Mouse (Mus musculus) mesoderm, embryonic 11.5 days (tissue): ENCODE results near the gene Tcp11.

Experiments used
- DNase-seq: peaks from one replicate; pipeline ENCODE4 v3.0.0-alpha.2; 2012; ENCODE audit warnings: low read depth, low spot score

Gene Tcp11

DNA sequence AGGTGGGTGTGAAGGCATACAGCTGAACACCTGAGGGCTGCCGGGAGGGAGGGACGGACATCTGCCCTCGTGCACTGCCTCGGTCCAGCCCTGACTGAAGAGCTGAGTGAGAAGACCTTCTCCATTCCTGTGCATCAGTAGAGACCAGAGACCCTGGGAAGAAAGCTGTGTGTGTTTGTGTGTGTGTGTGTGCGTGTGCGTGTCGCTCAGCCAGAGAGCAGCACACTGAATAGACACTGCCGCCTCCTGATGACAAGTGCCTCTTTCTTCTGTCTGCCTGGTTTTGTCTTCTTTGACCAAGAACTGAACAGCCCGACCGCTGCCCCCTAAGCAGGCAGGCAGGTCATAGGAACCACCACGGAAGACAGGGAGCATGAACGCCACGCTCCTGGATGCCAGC lies 39.1 kb downstream of the Tcp11 start:
- DNase-seq, result no peak

DNA sequence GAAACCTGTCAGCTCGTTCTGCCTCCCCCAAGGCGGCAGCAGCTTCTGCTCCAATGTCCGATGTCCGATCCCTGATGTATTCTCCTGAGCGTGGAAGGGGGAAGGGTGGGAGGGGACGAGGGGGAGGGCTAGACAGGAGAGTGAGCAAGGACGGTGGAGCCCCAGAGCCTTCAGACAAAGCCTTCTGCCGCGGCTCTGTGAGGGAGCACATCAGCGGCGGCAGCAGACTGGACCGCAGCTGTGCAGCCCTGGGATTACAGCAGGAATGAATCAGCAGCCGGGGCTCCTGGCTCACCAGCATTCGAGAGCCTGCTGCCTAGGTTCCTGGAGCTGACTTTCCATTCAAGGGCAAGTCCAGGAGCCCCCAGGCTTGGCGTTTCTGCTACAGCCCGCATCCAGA lies 39.8 kb downstream of the Tcp11 start:
- DNase-seq, result peak; percentile 70

DNA sequence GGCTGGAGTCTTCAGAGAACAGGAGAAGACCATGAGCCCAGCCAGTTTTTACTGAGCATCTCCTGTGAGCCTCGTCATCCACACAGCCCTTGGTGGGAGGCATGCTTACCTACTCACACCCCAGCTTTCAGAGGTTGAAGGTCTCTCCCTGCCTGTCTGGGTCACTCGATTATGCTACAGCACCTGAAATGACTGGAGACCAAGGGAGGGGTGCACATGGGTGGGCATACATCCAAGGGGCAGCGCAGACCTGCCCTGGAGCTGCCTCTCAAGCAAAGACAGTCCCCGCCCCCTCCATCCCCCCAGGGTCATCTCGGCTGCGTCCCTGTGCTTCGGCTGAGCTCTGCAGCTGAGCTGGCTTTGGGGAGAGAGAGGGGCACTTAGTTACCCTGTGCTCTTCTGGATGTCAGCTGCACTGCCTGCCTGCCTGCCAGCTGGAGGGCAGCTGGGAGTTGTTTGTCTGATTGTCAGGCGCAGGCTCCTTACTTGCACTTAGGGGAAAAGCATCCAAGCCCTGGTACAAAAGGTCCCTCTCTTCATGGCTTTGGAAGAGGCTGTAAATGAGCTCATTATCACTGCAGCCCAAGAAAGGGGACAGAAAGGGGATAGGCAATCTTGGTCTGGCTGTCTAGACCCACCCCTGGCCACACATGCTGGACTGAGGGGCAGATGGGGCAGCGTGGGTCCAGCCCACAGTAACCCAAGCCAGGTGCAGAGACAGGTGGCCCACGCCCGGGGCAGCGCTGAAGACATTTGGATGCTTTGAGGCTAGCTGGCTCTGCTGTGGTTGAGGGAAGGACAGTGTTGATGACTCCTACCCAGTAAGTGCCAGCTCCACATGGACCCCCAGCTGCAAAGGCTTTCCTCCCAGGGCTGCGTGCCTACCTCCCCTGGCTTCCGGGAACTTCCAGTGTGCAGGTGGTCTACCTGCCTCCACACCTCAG lies 43.4 kb downstream of the Tcp11 start:
- peak; percentile 61 for DNase-seq

DNA sequence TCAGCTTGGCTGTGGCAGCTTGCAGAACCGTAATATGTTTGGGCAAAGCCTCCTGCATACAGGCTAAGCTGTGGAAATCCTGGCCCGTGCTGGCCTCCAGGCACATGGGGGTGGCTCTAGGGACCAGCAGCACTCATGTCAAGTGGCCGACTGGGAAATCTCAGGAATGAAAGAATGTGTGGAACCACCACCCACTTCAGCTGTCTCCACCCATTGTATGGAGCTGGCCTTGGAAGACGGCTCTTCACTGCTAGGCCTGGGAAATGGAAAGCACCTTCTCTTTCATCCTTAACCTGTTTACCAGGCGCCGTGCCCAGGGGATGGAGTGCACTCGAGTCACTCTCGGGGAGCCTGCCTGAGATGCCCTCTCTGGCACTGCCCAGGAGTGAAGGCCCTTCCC lies 45.5 kb downstream of the Tcp11 start:
- no peak for DNase-seq

DNA sequence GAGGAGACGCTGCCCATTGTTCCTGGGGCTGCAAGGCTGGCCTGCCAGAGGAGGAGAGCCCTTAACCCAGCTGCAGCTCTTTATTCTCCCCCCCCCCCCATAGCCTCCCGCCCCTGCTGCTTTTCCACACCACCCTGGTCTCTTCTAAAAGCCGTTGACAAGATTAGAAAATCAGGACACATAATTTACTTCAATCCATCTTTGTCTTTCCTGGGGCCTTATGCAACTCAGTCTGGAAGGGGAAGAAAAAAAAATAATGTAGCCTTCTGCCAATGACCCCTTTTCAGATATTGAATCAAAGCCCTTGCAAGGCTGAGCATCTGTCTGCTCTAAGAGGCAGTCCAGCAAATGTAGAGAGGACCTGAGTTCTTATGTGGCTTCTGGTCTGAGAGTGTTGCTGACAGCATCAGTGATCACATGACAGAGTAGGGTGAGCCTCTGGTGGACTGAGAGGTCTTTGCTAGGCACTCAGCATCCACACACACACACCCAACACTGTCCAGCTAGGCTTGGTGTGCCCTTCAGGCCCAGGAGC lies 47.3 kb downstream of the Tcp11 start:
- no peak for DNase-seq

DNA sequence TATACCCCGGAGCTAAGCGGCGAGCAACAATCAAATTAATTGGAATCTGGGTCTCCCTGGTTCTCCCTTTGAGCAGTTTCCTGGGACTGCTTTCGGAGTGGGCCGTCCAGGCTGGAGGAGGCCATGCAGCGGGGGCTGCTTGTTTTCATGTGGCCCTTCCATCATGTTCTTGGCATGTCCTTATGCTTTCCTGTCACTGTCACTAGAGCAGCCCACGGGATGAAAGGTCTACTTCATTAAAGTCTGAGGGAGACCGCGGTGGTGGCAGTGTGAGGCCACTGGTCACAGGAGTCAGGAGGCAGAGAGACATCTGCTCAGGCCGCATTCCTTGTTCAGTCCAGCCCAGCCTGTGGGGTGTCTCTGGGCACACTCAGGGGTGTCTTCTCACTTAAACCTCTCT lies 48.2 kb downstream of the Tcp11 start:
- no peak for DNase-seq

DNA sequence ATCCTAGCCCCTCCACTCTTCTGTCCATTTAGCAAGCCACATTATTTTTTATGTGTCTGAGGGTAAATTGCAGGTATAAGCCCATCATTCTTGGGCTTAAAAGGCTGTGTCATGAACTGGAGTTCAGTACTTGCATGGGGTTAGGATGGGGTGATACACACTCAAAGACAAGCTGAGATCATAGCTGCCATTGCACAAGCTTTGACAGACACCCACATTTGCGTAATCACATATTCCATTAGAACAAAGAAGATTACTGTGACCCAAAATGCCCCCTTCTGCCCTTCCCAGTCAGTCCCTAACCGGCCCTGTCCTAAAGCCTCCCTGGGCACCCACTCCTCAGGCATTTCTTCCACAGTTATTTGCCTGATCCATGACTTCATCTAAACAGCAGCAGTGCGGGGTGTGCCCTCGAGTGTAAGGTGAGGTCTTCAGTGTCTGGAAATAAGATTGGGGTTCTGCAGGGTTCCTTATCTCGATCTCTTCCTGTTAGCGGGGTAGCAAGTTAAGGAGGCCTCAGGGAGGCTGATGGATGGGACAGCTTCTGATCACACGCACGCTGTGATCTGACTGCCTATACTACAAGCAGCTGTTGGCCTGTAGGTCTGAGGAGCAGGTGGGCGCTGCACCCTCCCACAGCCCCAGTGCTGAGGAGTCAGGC lies 49.0 kb downstream of the Tcp11 start:
- no peak for DNase-seq

DNA sequence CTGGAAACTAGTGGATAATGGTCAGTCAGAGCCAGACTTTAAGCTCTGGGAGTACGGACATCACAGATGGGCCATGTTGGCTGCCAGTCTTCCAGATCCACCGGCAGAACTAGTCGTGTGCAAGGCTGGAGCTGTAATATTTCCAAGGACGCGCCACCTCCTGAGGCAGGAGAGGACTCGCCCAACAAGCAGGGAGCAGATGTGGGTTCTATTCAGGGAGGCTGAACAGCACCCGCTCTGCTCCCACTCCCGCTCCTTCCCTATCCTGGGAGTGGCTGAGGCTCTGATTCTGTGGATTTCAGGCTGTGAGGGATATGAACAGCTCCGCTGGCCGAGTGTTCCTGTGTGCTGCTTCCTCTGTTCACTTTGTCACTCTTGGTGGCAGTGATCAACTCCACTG lies 50.0 kb downstream of the Tcp11 start:
- DNase-seq, result no peak

DNA sequence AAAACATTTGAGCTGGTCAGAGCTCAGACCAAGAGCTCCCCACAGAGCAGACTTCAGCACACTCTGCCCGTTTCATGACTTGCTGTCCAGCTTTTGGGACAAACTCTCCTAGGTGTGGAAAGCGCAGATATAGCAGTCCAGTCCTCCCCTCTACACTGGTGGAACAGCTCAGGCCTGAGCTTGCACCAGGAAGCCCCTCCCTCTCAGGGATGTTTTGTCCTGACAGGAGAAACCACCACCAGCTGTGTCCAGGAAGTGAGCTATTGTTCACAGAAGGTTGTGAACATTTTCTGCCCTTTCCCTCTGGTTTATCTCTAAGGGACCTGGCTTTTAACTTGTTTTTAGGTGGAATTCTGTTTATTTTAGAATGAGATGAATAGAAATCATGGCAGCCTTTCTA lies 51.1 kb downstream of the Tcp11 start:
- no peak for DNase-seq

DNA sequence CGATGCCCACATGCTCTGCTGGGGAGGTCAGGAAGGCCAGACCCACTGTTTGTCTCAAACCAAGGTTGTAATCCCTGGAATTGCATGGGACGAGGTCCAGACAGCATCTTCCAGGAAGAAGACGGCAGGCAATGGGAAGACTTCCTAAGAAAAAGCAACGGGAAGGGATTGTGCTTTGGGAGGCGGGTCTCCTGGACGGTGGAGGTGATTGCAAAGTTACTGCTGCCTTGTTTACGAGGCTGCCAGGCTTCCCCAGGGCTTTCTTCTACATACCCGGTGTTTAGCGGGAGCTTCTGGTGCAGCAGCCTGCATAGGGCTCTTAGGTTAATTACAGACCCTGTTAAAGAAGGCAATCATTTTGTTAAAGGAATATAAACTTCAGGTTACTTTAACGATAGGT lies 52.2 kb downstream of the Tcp11 start:
- DNase-seq, result no peak

DNA sequence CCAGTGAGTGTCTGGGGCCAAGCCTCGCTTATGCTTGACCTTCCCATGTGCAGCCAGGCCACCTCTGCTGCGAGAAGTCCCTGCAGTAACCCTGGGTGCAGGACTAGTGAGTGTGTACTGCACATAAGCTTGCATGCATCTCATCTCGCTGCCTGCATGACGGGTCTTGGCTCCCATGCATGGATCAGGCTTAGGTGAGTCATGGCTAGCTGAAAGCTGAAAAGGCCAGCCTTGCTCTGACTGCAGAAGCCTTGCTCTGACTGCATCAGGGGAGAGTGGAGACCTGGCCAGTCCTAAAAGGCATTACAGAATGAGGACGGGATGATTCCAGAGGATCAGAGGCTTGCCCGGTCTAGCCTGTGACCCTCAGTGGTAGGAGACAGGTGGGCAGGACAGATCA lies 53.2 kb downstream of the Tcp11 start:
- no peak for DNase-seq

DNA sequence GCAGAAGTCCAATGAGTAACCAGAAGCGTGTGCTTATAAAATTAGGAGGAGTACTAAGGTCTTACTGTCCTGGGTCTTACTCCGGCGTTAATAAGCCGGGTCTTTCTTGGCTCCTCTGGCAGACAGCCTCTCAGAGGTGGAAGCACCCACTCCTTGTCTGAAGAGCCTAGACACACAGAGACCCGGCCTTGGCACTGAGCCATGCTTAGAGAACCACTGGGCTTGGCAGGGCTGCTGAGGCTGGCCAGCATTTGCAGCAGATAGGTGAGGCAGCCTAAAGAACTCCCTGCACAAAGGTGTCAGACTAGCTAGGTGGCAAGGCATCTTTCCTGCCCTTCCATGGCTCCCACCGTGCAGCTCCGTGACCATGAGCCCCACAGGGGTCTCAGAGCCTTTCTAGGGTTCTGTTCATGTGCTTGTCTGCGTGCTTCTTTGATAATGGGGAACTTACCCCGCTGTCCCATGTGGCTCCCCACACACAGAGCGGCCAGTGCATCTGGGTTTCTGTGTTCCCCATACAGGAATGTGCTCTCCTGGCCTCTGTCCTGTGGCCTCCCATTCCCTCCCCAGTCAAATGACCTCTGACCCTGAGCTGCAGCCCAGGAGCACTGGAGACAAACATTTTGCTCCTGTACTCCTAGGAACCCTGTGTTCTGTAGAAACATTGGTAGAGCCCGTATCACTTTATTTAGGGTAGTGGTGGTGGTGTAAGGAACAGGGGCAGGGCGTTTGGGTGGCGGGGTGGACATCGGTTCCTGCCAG lies 54.1 kb downstream of the Tcp11 start:
- no peak for DNase-seq

DNA sequence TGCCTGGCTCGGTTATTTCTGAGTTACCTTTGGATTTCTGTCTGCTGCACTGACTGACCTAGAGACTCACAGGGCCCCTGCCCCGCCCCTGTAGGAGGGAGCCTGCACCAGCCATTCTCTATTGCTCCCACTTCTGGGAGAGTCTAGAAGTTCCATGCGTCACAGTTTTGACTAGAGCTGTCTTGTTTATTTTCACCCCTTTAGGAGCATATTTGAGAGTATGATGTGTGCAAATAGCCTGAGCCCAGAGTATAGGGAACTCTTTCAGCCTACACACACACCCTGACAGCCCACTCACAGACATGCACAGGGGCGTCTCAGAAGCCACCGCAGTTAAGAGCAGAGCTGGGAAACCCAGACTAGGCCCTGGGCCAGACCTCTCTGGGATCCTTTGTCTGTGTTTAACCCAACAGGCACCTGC lies 54.9 kb downstream of the Tcp11 start:
- DNase-seq, result no peak

DNA sequence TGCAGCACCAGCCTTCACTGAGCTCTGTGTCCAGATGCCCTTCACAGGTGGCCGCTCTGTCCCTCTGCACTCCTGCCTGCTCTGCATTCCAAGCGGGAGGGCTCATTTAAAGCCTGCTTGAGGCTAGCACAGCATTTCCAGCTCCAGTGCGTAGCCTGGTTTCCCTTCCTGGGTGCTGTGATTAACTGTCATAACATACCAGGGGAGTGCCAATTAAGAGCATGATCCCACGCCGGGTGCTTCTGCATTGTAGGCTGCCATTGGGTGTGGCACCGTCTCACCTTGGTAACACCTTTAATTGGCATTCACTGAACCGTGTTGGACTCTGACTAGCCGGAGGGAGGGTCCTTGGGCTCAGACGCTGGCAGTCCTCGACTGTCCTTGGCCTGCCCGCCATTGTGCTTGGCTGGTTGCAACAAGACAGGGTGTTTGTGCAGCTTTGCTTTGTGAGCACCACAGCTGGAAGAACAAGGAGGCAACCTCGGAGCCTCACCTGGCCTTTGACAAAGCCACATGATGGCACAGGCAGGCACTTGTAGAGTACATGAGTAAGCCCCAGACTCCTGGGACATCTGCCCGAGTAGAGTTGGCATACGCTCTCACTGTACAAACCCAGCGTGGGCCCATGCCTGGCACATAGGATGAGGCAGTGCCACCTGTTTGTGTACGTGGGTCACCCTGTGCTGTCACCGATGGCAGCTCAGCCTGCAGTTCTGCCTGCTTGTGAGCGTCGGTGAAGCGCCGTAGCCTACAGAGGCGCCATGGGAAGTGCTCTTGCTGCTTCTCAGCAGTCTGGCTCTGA lies 57.4 kb downstream of the Tcp11 start:
- no peak for DNase-seq

DNA sequence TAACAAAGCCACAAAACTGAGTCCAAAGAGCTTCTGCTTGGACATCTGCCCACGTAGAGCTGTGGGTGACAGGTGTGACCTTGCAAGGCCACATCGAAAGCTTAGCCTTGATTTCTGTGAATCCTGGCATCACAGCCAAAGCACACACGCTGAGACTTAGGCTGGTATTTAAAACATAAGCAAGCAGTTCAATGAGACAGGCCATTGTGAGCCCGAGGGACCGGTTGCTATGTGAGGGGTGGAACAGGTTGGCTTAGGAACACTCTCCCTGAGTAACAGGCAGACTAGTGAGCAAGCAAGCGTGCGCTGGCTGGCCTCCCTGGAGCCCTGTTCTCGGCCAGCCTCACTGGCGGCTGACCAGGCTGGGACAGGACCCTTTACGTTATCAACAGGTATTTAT lies 58.5 kb downstream of the Tcp11 start:
- DNase-seq, result no peak

DNA sequence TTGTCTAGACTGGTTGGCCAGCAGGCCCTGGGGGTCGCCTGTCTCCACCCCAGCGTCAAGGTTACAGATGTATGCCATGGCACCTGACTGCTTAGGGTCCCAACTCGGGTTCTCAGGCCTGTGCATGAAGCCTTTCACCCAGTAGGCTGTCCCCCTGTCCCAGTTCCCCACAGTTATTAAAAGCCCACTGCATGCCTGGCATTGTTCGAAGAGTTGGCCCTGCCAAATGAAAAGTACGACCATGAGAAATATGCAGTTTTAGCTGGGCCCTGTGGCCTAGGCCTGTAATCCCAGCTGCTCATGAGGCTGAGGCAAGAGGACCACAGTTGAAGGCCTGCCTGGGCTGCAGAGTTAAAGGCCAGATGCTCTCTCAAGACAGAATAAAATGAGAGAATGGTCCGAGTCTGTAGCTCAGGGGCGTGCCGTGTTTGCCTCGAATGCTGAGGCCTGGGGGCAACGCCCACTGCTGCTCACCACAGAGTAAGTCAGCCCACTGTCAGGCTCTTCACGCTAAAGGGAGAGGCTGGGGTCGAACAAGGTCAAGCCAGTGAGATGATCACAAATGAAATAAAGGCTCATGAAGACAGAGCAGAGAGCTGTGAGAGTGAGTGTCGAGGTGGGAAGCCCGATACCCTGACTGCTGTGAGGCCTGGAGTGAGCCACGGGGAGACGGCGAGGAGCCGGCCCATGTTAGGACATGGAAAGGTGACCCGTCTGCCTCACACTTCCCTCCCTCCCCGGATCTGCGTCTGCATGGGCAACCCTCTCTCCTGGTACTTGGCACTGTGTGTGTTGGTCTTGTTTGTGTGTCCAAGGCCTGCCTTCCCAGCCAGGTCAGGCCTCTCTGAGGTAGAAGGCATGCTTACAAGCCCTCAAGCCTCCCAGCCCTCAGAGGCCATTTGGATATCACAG lies 60.4 kb downstream of the Tcp11 start:
- no peak for DNase-seq

DNA sequence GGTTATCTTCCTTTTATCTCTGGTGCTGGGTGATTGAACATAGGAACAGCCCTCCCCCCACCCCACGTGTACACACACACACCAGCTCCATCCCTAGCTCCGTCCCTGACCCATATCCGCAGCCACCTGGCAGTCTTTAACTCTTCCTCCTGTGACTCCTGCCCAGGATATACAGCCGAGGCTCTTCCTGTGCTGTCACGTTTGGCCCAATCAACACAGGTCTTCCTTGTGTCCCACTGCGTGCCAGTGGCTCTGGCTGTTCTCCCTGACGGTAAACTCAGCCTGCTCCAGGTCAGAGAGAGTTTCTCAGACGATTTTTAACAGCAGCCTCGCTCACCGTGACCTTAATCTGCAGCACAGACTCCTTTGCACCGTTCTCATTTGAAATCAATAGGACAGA lies 61.7 kb downstream of the Tcp11 start:
- no peak for DNase-seq

DNA sequence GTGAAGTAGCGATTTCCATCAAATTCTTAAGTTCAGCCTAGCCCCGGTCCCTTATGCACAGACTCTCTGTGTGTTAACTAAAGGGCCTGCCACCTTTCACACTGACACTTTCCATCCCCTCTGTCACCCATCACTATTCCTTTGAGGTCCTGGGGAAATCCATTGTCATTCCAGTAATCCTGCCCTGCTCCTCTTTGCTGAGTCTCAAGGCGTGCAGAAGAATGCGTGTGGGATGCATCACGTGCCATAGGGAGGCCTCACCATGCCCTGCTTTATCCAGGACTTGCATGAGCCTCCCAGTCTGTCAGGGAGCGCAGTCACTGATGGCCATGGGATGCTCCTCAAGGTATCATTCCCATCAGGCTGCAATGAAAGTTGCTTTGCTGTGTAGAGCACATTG lies 62.1 kb downstream of the Tcp11 start:
- DNase-seq, result no peak
